Mouse (Mus musculus) midbrain, embryonic 12.5 days (tissue): Measurements from ENCODE around the gene Npas1. TPM values are rescaled to one million over a fixed set of nuclear protein-coding genes. Genes with fewer than 3 reads are reported as not detected.

Source experiments
- ATAC-seq: fragments of 200-750 bp; cut with Nextera tagmentation; 2 replicates; pipeline ENCODE4 v1.8.0; 2017; ENCODE audit warnings: low read depth, moderate TSS enrichment, moderate library complexity; ENCODE audit not compliant: low FRiP score
- H3K27ac ChIP-seq: fragments of 300-500 bp; sonication (generic); replicated peaks from 2 replicates; pipeline ENCODE4 v1.5.1; 2016; ENCODE audit warnings: mild to moderate bottlenecking
- H3K27me3 ChIP-seq: fragments of 300-500 bp; sonication (generic); 2 replicates; pipeline ENCODE4 v1.6.1; 2016; ENCODE audit warnings: mild to moderate bottlenecking
- H3K36me3 ChIP-seq: fragments of 300-500 bp; sonication (generic); 2 replicates; pipeline ENCODE4 v1.6.1; 2016
- H3K4me1 ChIP-seq: fragments of 300-500 bp; sonication (generic); 2 replicates; pipeline ENCODE4 v1.6.1; 2016
- H3K4me2 ChIP-seq: fragments of 300-500 bp; sonication (generic); replicated peaks from 2 replicates; pipeline ENCODE4 v1.6.1; 2016; ENCODE audit warnings: mild to moderate bottlenecking, moderate library complexity
- H3K4me3 ChIP-seq: fragments of 300-500 bp; sonication (generic); 2 replicates; pipeline ENCODE4 v1.5.1; 2016; ENCODE audit warnings: mild to moderate bottlenecking
- H3K9ac ChIP-seq: fragments of 300-500 bp; sonication (generic); replicated peaks from 2 replicates; pipeline ENCODE4 v1.6.1; 2016; ENCODE audit warnings: mild to moderate bottlenecking, moderate library complexity
- H3K9me3 ChIP-seq: fragments of 300-500 bp; sonication (generic); 2 replicates; pipeline ENCODE4 v1.6.1; 2016; ENCODE audit warnings: mild to moderate bottlenecking
- WGBS: fragments of 180-500 bp; shearing (Covaris S2); methylation state at CpG from one replicate; pipeline ENCODE4 v1.1.7; 2016; 5-methylcytosine and 5-hydroxymethylcytosine counted together
- polyA plus RNA-seq: library from polyadenylated mRNA; unstranded; fragments of >200 nt; fragmentation: Nextera tagmentation; extraction: Ambion mirVana; gene quantifications from 2 replicates; pipeline ENCODE4 v1.2.1, GENCODE M21; 2016

Gene Npas1
- polyA plus RNA-seq, 1 experiment from 2014 or later: 0.93 TPM

DNA sequence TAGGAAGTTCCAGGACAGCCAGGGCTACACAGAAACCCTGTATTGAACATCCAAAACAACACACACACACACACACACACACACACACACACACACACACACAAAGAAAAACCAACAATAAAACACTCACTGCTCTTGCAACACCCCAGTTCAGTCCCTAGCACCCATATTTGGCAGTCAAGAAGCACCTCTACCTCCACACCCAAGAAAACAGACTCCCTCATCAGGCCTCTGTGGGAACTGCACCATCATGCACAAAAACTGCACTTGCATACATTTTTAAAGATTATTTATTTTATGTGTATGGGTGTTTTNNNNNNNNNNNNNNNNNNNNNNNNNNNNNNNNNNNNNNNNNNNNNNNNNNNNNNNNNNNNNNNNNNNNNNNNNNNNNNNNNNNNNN lies 36.3 kb downstream of the Npas1 start:
- H3K9me3 ChIP-seq: no peaks in the 10 kb centered on the region
- H3K4me1 ChIP-seq: no peaks in the 10 kb centered on the region
- ATAC-seq: no peak
- no peak overlapping the region for H3K4me3 ChIP-seq
- H3K36me3 ChIP-seq: peaks cover 11% of the 10 kb centered on the region
- no peak overlapping the region for H3K9ac ChIP-seq
- peaks cover 4% of the 10 kb centered on the region; the same call in 1 of the 2 replicates for H3K27me3 ChIP-seq
- H3K4me2 ChIP-seq: no peak overlapping the region
- no peak overlapping the region for H3K27ac ChIP-seq

DNA sequence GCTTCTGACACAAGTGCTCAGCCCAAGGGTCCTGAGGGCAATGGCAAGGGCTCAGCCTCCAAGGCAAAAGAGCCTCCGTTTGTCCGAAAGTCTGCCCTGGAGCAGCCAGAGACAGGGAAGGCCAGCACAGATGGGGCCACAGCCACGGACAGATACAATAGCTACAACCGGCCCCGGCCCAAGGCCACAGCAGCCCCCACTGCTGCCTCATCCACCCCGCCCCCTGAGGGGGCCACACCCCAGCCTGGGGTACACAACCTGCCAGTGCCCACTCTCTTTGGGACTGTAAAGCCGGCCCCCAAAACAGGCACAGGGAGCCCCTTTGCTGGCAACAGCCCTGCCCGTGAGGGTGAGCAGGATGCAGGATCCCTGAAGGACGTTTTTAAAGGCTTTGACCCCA lies 42.4 kb downstream of the Npas1 start:
- 91% methylated on average over 9 of the region's 9 CpGs for WGBS
- Histone ChIP-seq H3K4me3 (no peak overlapping the region), H3K9ac (no peak overlapping the region), H3K4me1 (no peaks in the 10 kb centered on the region), H3K27me3 (no peaks in the 10 kb centered on the region), H3K27ac (no peak overlapping the region), H3K9me3 (no peaks in the 10 kb centered on the region), H3K4me2 (no peak overlapping the region), H3K36me3 (peaks cover 72% of the 10 kb centered on the region)
- no peak for ATAC-seq

DNA sequence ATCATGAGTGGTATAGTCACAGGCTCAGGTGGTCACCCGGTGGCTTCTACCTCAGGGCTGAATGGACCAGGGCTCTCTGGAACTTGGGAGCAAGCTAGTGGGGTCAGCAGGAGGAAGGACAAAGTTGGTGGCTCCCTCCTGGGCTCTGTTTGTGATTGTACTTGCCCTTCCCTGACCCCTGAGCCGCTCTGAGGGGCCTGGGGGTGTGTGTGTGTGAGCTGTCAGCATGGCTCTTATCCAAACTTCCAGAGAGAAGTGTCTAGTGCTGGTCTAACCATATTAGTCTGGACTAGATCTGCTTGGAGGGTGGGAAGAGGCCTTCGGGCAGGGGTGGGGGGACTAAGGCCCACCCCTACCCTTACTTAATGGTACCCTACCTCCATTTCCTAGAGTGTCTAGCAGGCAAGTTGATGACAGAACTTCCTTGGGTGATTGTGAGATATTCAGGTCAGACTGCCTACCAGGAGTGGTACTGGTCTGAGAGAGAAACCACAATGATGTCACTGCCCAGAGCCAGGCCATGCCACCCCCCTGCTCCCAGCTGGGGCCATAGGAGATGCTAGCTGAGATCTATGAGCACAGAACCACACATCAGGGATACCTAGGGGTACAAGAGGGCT lies 44.1 kb downstream of the Npas1 start:
- H3K36me3 ChIP-seq: peaks cover 89% of the 10 kb centered on the region
- H3K4me3 ChIP-seq: no peak overlapping the region

DNA sequence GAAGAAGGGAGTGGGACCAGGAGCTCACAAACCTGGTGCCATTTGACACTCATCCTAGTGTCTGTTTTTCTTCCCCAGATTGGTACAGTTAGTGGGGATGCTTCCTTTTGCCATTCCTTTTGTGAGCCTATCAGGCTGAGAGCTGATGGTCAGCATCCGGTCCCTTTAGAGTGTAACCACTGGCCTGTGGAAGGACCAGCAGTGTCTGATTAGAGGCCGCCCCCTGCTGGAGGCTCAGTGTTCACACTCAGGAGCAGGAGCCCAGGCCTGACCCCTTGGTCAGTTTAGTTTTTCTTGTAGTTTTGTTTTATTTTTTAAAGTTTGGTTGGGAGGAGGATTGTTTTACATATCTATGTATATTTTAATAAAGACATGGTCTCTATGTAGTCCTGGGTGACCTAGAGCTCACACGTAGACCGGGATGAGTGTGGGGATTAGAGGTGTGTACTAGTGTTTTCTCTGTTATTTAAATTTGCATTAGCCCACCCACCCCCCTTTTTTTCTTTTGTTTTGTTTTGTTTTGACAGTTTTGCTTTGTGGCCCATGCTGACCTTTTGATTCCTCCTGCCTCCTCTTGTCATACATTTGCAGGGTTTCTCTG lies 51.3 kb downstream of the Npas1 start:
- peaks cover 98% of the 10 kb centered on the region for H3K36me3 ChIP-seq
- no peaks in the 10 kb centered on the region for H3K4me1 ChIP-seq
- H3K4me3 ChIP-seq: no peak overlapping the region
- H3K4me2 ChIP-seq: no peak overlapping the region
- ATAC-seq: peak; percentile 85
- no peaks in the 10 kb centered on the region for H3K9me3 ChIP-seq
- no peak overlapping the region for H3K9ac ChIP-seq
- WGBS: 49% methylated on average over 4 of the region's 4 CpGs
- no peak overlapping the region for H3K27ac ChIP-seq
- no peaks in the 10 kb centered on the region for H3K27me3 ChIP-seq

More for the DNA sequence above, 44.1 kb downstream of the Npas1 start:
- no peaks in the 10 kb centered on the region for H3K4me1 ChIP-seq
- WGBS: 85% methylated on average over 3 of the region's 3 CpGs
- no peaks in the 10 kb centered on the region for H3K9me3 ChIP-seq
- H3K27me3 ChIP-seq: no peaks in the 10 kb centered on the region
- ATAC-seq: no peak
- no peak overlapping the region for H3K4me2 ChIP-seq
- no peak overlapping the region for H3K27ac ChIP-seq
- no peak overlapping the region for H3K9ac ChIP-seq

- no peak; the same call in 1 of the 2 replicates for ATAC-seq
- no peak overlapping the region for H3K9ac ChIP-seq
- peaks cover 98% of the 10 kb centered on the region for H3K36me3 ChIP-seq
- no peaks in the 10 kb centered on the region for H3K27me3 ChIP-seq
- H3K4me3 ChIP-seq: no peak overlapping the region
- 90% methylated on average over 10 of the region's 10 CpGs for WGBS
- H3K4me1 ChIP-seq: no peaks in the 10 kb centered on the region
- H3K9me3 ChIP-seq: no peaks in the 10 kb centered on the region
- no peak overlapping the region for H3K27ac ChIP-seq
- no peak overlapping the region for H3K4me2 ChIP-seq
These were observed 51.8 kb downstream of the Npas1 start for GRCm38 (mm10) chr7:16425721-16426120.

- no peak overlapping the region for H3K9ac ChIP-seq
- no peak for ATAC-seq
- WGBS: 92% methylated on average over 9 of the region's 9 CpGs
- H3K27ac ChIP-seq: no peak overlapping the region
- no peak overlapping the region for H3K4me3 ChIP-seq
- no peaks in the 10 kb centered on the region for H3K27me3 ChIP-seq
- H3K4me1 ChIP-seq: no peaks in the 10 kb centered on the region
- H3K36me3 ChIP-seq: peaks cover 98% of the 10 kb centered on the region
- H3K4me2 ChIP-seq: no peak overlapping the region
- no peaks in the 10 kb centered on the region for H3K9me3 ChIP-seq
These were observed 53.8 kb downstream of the Npas1 start for GRCm38 (mm10) chr7:16423731-16424130.

DNA sequence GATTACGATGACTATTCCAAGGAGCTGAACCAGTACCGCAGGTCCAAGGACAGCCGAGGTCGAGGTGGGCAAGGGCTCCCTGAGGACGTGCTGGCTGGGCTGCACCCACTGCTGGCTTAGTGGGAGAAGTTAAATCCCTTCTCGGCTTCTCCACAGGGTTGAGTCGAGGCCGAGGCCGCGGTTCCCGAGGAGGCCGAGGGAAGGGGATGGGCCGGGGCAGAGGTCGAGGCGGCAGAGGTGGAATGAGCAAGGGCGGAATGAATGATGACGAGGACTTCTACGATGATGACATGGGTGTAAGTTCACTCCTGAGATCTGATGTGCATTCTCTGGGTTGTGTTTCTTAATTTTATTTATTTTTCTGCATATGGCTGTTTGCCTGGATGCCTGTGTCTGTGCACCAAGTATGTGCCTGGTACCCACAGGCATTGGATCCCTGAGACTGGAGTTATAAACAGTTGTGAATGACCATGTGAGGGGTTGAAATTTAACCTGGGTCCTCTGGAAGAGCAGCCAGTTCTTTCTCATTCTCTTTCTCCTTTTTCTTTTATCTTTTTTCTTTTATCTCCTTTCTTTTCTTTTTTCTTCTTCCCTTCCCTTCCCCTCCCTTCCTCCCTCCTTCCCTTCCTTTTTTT lies 55.2 kb downstream of the Npas1 start:
- Histone ChIP-seq H3K27ac (no peak overlapping the region), H3K9me3 (no peaks in the 10 kb centered on the region), H3K27me3 (no peaks in the 10 kb centered on the region), H3K9ac (no peak overlapping the region), H3K36me3 (peaks cover 99% of the 10 kb centered on the region), H3K4me1 (no peaks in the 10 kb centered on the region), H3K4me3 (no peak overlapping the region), H3K4me2 (no peak overlapping the region)
- no peak for ATAC-seq
- WGBS: 89% methylated on average over 18 of the region's 18 CpGs

DNA sequence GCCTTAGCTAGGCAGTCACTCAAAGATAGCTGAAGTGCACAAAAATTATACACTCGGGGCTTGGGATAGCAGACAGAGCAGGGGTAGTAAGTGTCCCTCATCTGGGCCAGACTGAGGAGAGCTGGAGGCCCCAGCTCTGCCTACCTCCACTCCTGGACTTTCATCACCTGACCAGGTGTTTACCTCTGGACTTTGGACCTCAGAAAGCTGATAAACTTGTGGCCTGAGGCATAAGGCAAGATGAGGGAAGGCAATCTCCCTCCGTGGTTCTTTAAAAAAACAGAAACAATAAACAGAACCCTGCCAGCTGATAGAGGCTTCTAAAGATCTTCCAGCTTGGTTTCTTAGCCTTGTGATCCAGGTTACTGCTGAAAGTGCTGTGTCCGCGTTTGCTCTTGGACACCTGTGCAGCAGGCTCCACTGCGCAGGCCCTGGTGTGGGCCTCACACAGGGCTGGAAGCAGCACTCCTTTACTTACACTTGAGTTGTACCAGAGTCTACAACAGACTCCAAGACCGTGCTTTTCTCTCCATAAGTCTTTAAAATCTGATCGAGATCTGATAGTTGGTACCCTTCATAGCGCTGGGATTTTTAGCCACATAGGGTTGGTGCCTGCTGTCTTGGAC lies 56.9 kb downstream of the Npas1 start:
- no peak for ATAC-seq
- Histone ChIP-seq H3K4me2 (no peak overlapping the region), H3K36me3 (peaks cover 96% of the 10 kb centered on the region), H3K9ac (no peak overlapping the region), H3K27me3 (no peaks in the 10 kb centered on the region), H3K4me1 (no peaks in the 10 kb centered on the region), H3K27ac (no peak overlapping the region), H3K9me3 (no peaks in the 10 kb centered on the region), H3K4me3 (no peak overlapping the region)
- 96% methylated on average over 8 of the region's 8 CpGs for WGBS

DNA sequence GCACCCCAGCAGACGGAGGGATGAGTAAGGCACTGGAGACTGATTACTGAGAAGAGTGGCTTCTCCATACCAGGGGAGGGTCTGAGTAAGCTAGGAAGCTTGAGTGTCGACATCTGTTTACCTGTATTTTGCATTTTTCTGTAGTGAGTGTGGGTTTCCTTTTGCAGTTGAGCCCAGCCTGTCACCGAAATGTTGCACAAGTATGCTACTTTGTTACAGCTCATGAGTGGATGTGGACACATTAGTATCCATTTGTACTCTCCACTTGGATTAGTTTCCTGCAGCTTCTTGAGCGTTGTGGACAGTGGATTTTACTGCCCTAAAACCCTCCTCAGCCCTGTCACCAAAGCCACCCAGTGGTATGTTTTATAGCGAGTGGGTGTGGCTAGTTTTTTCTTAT lies 58.8 kb downstream of the Npas1 start:
- 97% methylated on average over 5 of the region's 5 CpGs for WGBS
- H3K9ac ChIP-seq: no peak overlapping the region
- no peak overlapping the region for H3K4me2 ChIP-seq
- H3K27ac ChIP-seq: no peak overlapping the region
- H3K27me3 ChIP-seq: no peaks in the 10 kb centered on the region
- H3K4me1 ChIP-seq: peaks cover 7% of the 10 kb centered on the region; the same call in 1 of the 2 replicates
- H3K36me3 ChIP-seq: peaks cover 85% of the 10 kb centered on the region
- ATAC-seq: no peak
- no peak overlapping the region for H3K4me3 ChIP-seq
- H3K9me3 ChIP-seq: no peaks in the 10 kb centered on the region

- H3K36me3 ChIP-seq: peaks cover 71% of the 10 kb centered on the region
- H3K4me3 ChIP-seq: no peak overlapping the region
- no peak for ATAC-seq
- H3K4me2 ChIP-seq: no peak overlapping the region
- H3K4me1 ChIP-seq: peaks cover 18% of the 10 kb centered on the region
- 96% methylated on average over 10 of the region's 10 CpGs for WGBS
- no peak overlapping the region for H3K9ac ChIP-seq
- no peaks in the 10 kb centered on the region for H3K9me3 ChIP-seq
- no peaks in the 10 kb centered on the region for H3K27me3 ChIP-seq
- H3K27ac ChIP-seq: no peak overlapping the region
These were observed 60.3 kb downstream of the Npas1 start for GRCm38 (mm10) chr7:16417141-16417771.

DNA sequence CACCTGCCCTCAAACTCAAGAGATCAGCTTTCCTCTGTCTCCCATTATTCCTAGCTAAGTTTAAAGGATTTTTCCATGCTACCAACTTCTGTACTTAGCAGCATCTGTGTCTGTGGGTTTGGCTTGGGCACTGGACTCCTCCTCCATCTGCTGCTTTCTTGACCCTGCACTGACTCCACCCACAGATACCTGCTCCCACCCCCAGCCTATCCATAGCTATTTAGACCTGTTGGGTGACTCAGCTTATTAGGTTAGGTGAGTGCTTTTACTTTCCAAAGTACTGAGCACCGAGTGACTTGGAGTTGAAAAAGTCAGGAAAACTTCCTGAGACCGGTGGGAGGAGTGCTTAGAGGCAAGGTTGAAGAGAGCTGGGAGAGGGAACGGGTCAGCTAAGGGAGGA lies 62.1 kb downstream of the Npas1 start:
- Histone ChIP-seq H3K9me3 (no peaks in the 10 kb centered on the region), H3K27me3 (no peaks in the 10 kb centered on the region), H3K9ac (no peak overlapping the region), H3K36me3 (peaks cover 53% of the 10 kb centered on the region), H3K27ac (0 out of 2 replicates have a peak overlapping the region, but pooled peaks have one; percentile 36), H3K4me2 (no peak overlapping the region), H3K4me1 (peaks cover 24% of the 10 kb centered on the region), H3K4me3 (no peak overlapping the region)
- no peak for ATAC-seq
- 82% methylated on average over 3 of the region's 3 CpGs for WGBS

DNA sequence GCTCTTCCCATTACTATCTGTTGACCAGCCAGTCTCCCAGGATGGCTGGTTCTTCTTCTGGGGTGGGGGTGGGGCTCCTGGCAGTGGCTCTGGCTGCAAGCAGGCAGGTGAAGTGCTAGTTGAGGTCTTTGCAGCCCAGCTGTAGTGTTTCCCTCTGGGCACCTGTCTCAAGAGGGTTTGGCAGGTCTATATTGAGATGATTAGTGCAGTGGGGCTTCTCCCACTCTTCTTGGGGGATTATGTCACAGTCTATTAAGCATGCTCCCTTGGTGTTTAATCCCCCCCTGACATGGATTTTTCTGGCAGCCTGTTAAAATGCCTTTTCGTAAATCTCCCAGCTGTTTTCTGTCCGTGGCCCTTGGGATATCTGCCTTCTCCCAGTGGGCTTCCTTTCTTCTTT lies 64.6 kb downstream of the Npas1 start:
- H3K4me1 ChIP-seq: peaks cover 24% of the 10 kb centered on the region
- H3K36me3 ChIP-seq: peaks cover 32% of the 10 kb centered on the region
- 29% methylated on average over 2 of the region's 2 CpGs for WGBS
- no peaks in the 10 kb centered on the region for H3K9me3 ChIP-seq
- no peak for ATAC-seq
- no peaks in the 10 kb centered on the region for H3K27me3 ChIP-seq
- peak overlapping the region; percentile 72 for H3K27ac ChIP-seq
- H3K9ac ChIP-seq: no peak overlapping the region
- no peak overlapping the region for H3K4me3 ChIP-seq
- H3K4me2 ChIP-seq: no peak overlapping the region
